Mouse (Mus musculus) liver, embryonic 11.5 days (tissue): Measurements from ENCODE around the gene Atp8a2. TPM values are rescaled to one million over a fixed set of nuclear protein-coding genes. Genes with fewer than 3 reads are reported as not detected.

ENCODE experiments used
- ATAC-seq: fragments of 200-750 bp; cut with Nextera tagmentation; replicated peaks from 2 replicates; pipeline ENCODE4 v1.8.0; 2017; ENCODE audit warnings: moderate number of reproducible peaks, mild to moderate bottlenecking, moderate TSS enrichment, moderate library complexity; ENCODE audit not compliant: low FRiP score
- DNase-seq: peaks from one replicate; pipeline ENCODE4 v3.0.0-alpha.2; 2017; ENCODE audit warnings: low spot score
- H3K27ac ChIP-seq: fragments of 300-500 bp; sonication (generic); 2 replicates; pipeline ENCODE4 v1.5.1; 2014; ENCODE audit warnings: mild to moderate bottlenecking, low read depth, low read length, control low read depth
- H3K27me3 ChIP-seq: fragments of 300-500 bp; sonication (generic); replicated peaks from 2 replicates; pipeline ENCODE4 v1.6.1; 2014; ENCODE audit warnings: low read length, mixed read lengths; ENCODE audit not compliant: control insufficient read depth, insufficient read depth
- H3K36me3 ChIP-seq: fragments of 300-500 bp; sonication (generic); 2 replicates; pipeline ENCODE4 v1.6.1; 2014; ENCODE audit warnings: mild to moderate bottlenecking, low read length, moderate library complexity, mixed read lengths; ENCODE audit not compliant: control insufficient read depth, insufficient read depth
- H3K4me1 ChIP-seq: fragments of 300-500 bp; sonication (generic); replicated peaks from 2 replicates; pipeline ENCODE4 v1.6.1; 2014; ENCODE audit warnings: low read length, mixed read lengths; ENCODE audit not compliant: control insufficient read depth, insufficient read depth
- H3K4me2 ChIP-seq: fragments of 300-500 bp; sonication (generic); 2 replicates; pipeline ENCODE4 v1.6.1; 2014; ENCODE audit warnings: mild to moderate bottlenecking, control low read depth, moderate library complexity
- H3K4me3 ChIP-seq: fragments of 300-500 bp; sonication (generic); 2 replicates; pipeline ENCODE4 v1.5.1; 2014; ENCODE audit warnings: low read depth, low read length, control low read depth
- H3K9ac ChIP-seq: fragments of 300-500 bp; sonication (generic); 2 replicates; pipeline ENCODE4 v1.6.1; 2014; ENCODE audit warnings: low read depth, low read length, control low read depth
- H3K9me3 ChIP-seq: fragments of 300-500 bp; sonication (generic); 2 replicates; pipeline ENCODE4 v1.6.1; 2016; ENCODE audit warnings: low read length, inconsistent platforms, mixed read lengths; ENCODE audit not compliant: control insufficient read depth
- WGBS: fragments of 180-500 bp; shearing (Covaris S2); extraction: QIAGEN DNeasy Blood & Tissue Kit; methylation state at CpG from one replicate; pipeline ENCODE4 v1.1.7; 2014; 5-methylcytosine and 5-hydroxymethylcytosine counted together
- polyA plus RNA-seq: library from polyadenylated mRNA; unstranded; fragments of >200 nt; fragmentation: Nextera tagmentation; extraction: Ambion mirVana; gene quantifications from 2 replicates; pipeline ENCODE4 v1.2.1, GENCODE M21; 2014

The Atp8a2 gene
- polyA plus RNA-seq, 1 experiment from 2014 or later: 2.2 TPM

DNA sequence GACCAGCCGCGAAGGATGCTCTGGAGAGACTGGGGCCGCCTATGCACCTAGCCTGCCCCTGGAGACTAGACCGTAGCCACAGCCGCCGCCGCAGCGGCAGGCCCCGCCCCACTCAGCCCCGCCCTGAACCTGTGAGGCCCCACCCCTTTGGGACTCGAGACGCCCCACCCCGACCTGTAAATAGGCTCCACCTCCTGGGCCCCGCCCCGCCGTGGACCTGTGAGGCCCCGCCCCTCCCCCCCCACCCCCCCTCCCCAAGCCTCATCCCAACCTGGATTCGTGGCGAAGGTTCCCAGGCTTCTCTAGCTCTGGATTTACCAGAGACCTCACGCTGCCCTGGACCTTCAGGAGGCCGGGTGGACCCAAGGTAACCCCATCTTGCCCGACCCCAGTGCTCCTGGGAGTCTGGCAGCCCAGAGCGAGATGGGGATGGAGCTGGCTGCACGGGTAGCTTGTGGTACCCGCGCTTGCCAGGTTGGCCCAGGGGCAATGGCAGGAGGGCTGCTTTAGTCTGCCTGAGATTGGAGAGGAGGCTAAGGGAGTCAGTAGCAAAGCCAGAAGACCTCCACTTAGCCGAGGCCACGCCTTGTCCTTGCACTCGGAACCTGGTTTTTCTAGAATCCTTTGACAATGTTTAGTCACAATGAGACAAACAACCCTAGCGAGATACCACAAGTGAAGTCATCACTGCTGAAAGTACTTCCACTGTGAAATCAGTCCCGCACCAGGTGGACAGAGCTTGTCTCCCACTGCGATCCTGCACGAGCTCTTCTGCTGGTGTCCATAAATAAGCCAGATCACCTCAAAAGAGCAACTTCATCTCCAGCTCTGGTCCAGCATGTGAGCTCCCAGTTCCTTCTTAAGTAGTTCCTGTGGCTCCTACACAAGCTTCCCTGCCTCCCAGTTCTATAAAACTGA lies 109.9 kb downstream of the Atp8a2 start:
- peak overlapping the region; percentile 72 for H3K4me2 ChIP-seq
- peak; percentile 84 for ATAC-seq
- peaks cover 6% of the 10 kb centered on the region for H3K4me1 ChIP-seq
- H3K36me3 ChIP-seq: no peaks in the 10 kb centered on the region
- peak; percentile 63 for DNase-seq
- H3K4me3 ChIP-seq: peak overlapping the region; percentile 40
- no peaks in the 10 kb centered on the region for H3K9me3 ChIP-seq
- no peak overlapping the region for H3K27ac ChIP-seq
- H3K9ac ChIP-seq: no peak overlapping the region
- H3K27me3 ChIP-seq: peaks cover 4% of the 10 kb centered on the region; the same call in 1 of the 2 replicates
- 14% methylated on average over 26 of the region's 33 CpGs for WGBS

DNA sequence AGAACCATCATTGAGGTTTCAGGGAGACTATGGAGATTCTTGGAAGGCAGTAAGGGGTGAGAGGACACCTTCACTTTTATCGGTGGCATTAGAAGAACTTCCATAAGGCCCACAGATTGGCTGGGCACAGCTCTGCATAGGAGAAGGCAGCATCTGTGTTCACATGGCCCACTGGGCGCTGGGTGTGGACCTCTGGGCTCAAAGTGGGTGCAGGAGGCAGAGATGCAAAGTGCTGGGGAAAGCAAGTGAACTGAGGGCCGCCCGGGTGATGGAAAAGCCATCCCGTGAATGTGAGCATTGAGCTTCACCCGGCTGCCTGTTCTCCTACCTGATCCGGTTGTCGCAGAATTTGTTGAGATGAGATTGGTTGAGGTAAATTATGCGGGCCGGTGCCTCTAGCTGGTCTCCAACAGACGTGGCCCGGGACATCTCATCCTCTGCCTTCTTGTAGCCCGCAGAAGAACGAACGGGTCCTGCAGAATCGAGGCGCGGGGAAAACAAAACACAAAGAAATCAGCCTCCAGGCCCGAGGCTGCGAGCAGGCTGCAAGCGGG lies 110.6 kb downstream of the Atp8a2 start:
- Histone ChIP-seq H3K4me1 (peaks cover 6% of the 10 kb centered on the region), H3K4me3 (peak overlapping the region; percentile 40), H3K9ac (no peak overlapping the region), H3K27ac (no peak overlapping the region), H3K4me2 (peak overlapping the region; percentile 72), H3K9me3 (no peaks in the 10 kb centered on the region), H3K36me3 (no peaks in the 10 kb centered on the region), H3K27me3 (peaks cover 4% of the 10 kb centered on the region; the same call in 1 of the 2 replicates)
- WGBS: 8% methylated on average over 21 of the region's 21 CpGs
- DNase-seq (no peak), ATAC-seq (no peak)

DNA sequence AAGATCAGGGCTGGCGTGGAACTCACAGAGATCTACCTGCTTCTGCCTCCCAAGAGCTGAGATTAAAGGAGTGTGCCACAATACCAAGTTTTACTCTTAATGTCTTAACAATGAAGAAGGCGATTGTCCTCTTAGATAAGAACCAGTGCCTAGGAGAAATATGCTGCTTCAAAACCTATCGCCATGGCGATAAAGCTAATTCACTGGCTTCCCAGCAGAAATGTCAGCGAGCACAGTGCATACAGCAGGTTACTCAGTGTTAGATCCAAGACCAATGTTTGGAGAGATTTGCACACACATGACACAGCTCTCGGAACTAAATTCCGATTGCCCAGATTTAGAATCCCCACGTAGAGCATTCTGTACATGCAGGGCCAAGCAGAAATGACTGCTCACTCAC lies 114.2 kb downstream of the Atp8a2 start:
- H3K9ac ChIP-seq: no peak overlapping the region
- peaks cover 4% of the 10 kb centered on the region; the same call in 1 of the 2 replicates for H3K27me3 ChIP-seq
- ATAC-seq (no peak), DNase-seq (no peak)
- H3K4me2 ChIP-seq: no peak overlapping the region
- H3K4me1 ChIP-seq: peaks cover 6% of the 10 kb centered on the region
- WGBS: 89% methylated on average over 8 of the region's 8 CpGs
- no peak overlapping the region for H3K27ac ChIP-seq
- H3K36me3 ChIP-seq: no peaks in the 10 kb centered on the region
- no peaks in the 10 kb centered on the region for H3K9me3 ChIP-seq
- no peak overlapping the region for H3K4me3 ChIP-seq

DNA sequence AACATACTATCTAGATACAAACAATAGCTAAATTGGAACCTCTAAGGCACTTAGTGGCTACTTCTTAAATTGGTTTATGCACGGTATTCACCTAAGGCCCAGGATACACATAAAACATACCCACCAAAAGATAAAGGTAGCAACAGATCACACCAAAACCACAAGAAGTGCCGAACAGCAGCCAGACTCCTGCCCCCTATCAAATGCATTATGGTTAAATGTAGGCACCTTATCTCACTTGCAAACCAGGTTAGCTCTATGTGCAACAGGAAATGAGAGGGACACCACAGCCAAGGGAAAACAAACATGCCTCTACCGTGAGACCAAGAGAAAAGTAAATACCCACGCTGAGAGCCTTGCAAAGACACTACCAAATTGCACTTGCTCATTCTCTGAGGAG lies 124.5 kb downstream of the Atp8a2 start:
- Histone ChIP-seq H3K4me3 (no peak overlapping the region), H3K36me3 (no peaks in the 10 kb centered on the region), H3K27ac (no peak overlapping the region), H3K27me3 (no peaks in the 10 kb centered on the region), H3K4me2 (no peak overlapping the region), H3K9me3 (no peaks in the 10 kb centered on the region), H3K4me1 (no peaks in the 10 kb centered on the region), H3K9ac (no peak overlapping the region)
- DNase-seq (no peak), ATAC-seq (no peak)
- WGBS: 41% methylated on average over 4 of the region's 4 CpGs

DNA sequence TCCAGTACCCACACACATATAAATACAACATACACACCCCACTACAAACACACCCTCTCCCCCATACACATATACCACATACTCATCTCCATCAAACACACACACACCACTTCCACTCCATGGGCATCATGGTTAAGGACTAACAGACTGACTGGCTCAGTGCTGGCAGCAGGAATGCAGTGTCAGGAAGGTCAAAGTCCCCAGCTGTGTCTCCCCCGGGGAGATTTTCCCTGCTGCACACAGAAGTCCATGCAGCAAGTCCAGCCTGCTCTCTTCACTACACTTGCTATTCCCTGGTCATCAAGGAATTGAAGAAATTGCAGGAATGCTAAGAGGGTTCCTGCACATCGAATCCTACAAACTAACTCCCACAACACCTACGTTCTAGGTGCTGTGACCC lies 131.8 kb downstream of the Atp8a2 start:
- no peaks in the 10 kb centered on the region for H3K36me3 ChIP-seq
- no peak for ATAC-seq

DNA sequence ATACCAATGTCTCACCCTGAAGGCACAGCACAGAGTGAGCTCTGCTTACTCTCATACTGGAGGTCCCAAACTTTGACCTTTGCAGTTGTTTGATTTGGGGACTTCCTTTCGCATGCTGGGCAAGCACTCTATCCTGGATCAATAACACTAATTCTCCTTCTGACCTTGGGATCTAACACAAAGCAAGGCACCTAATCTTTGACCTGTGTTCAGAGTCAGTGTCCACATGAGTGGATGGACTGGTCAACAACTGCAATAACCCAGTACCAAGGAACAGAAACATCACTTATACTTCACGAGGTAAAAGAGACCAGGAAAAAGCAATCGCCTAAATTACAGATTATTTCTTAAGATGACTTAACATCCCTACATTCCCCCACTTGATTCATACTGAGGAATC lies 136.0 kb downstream of the Atp8a2 start:
- DNase-seq (no peak), ATAC-seq (no peak; the same call in 1 of the 2 replicates)
- Histone ChIP-seq H3K4me3 (no peak overlapping the region), H3K36me3 (no peaks in the 10 kb centered on the region), H3K27ac (no peak overlapping the region), H3K9ac (no peak overlapping the region), H3K4me1 (no peaks in the 10 kb centered on the region), H3K4me2 (no peak overlapping the region), H3K9me3 (no peaks in the 10 kb centered on the region), H3K27me3 (no peaks in the 10 kb centered on the region)
- 73% methylated on average over 3 of the region's 3 CpGs for WGBS

More for the DNA sequence above, 131.8 kb downstream of the Atp8a2 start:
- Histone ChIP-seq H3K27ac (no peak overlapping the region), H3K9me3 (no peaks in the 10 kb centered on the region), H3K9ac (no peak overlapping the region), H3K4me1 (no peaks in the 10 kb centered on the region), H3K4me3 (no peak overlapping the region), H3K27me3 (no peaks in the 10 kb centered on the region), H3K4me2 (no peak overlapping the region)
- WGBS: 75% methylated on average over 3 of the region's 3 CpGs
- DNase-seq: no peak

DNA sequence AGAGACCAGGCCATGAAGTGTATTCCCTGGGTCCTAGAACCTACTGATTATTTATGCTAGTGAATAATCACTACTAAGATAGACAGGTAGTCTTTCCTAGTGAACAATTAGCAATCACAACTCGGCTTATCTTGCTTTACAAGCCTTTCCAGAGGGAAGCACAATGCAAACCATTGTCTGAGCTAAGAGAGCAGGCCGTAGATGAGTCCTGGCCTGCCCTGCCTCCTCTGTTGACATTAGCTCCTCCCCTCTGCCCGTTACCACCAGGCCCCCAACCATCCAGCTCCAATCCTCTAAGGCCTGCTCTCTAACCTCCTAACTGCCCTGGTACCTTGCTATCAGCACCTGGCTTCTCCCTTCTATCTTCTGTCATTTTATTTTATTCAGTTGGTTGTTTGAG lies 138.1 kb downstream of the Atp8a2 start:
- ATAC-seq (no peak), DNase-seq (no peak)
- Histone ChIP-seq H3K4me1 (no peaks in the 10 kb centered on the region), H3K27me3 (no peaks in the 10 kb centered on the region), H3K27ac (no peak overlapping the region), H3K4me3 (no peak overlapping the region), H3K9me3 (no peaks in the 10 kb centered on the region), H3K36me3 (no peaks in the 10 kb centered on the region), H3K4me2 (no peak overlapping the region), H3K9ac (no peak overlapping the region)
- WGBS: 37% methylated on average over 3 of the region's 3 CpGs

DNA sequence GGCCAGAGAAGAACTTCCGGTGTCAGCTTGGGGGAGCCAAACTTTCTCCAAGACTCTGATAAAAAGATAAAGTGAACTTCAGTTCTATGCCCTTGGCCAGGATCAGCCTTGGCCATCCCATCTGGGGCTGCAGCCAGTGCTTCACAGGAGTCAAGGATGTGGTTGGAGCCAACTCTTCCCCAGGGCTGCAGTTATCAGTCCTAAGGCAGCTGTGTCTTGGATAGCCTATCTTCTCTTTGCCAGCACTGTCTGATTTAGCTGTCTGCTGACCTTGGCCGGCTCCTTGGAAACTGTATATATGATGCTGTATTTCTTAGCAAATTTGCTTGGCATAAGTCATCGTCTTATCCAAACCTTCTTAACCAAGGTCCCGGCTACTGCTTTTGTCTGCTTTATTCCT lies 141.7 kb downstream of the Atp8a2 start:
- H3K36me3 ChIP-seq: no peaks in the 10 kb centered on the region
- H3K4me1 ChIP-seq: no peaks in the 10 kb centered on the region
- ATAC-seq: no peak
- H3K9me3 ChIP-seq: no peaks in the 10 kb centered on the region
- H3K4me3 ChIP-seq: no peak overlapping the region
- no peaks in the 10 kb centered on the region for H3K27me3 ChIP-seq
- no peak overlapping the region for H3K4me2 ChIP-seq
- no peak for DNase-seq
- WGBS: 72% methylated on average over 4 of the region's 4 CpGs
- no peak overlapping the region for H3K27ac ChIP-seq
- H3K9ac ChIP-seq: no peak overlapping the region

DNA sequence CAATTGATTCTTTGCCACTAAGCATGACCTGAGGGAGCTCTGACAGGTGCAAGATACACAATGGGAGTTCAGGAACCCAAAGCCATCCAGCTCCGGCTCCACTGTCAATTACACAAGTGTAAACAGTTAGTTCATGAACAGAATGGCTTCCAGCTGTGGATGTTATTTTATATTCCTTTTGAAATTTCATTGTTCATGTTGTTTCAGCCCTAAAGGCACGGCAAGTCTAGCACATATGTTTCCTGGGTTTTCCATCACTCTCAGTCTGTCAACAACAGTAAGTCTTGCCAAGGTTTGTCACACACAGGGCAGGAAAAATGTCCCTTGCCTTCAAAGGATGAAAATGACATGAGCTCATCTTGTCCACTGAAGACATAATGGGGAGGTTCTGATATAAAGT lies 166.3 kb downstream of the Atp8a2 start:
- Histone ChIP-seq H3K27ac (no peak overlapping the region), H3K4me2 (no peak overlapping the region), H3K36me3 (no peaks in the 10 kb centered on the region), H3K4me1 (no peaks in the 10 kb centered on the region), H3K4me3 (no peak overlapping the region), H3K27me3 (no peaks in the 10 kb centered on the region), H3K9ac (no peak overlapping the region), H3K9me3 (no peaks in the 10 kb centered on the region)
- no peak for ATAC-seq
- WGBS: 80% methylated on average over 2 of the region's 2 CpGs
- no peak for DNase-seq
